In the genomic region with DNA sequence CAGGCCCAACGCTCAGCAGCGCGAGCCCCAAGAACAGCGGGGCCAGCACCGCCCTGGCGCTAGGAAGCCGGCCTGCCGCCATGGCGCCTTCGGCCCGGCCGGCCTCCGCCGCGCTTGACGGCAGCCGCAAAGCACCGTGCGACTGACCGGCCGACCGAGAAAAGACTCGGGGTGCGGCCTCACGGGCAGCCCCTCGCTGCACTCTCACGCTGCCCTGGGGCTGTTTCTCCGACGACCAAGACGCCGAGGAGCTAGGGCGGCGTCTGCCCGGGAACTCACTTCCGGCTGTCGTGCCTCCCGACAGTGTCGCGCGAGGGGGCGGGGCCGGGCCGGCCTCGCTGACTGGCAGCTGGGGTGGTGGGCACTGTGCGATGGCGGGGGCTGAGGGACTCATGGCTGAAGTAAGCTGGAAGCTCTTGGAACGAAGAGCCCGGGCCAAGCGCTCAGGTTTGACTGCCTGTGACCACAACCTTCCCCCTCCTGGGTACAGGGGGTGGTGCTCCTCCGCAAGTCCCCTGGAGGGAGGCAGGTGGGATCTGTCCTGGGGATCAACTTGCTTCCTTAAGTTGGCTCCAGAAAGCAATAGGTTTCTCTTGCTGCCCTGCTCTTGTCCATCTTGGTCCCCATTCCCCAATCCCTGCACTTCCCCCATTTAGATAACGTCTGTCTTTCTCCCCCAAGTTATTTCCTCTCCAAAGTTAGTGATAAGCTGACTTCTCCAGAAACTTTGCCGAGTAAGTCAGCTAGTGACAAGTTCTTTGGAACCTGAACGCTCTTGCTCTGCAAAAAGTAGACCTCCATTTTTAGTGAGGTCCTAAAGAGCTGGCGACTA, we compare ENCODE assay signal across 8 mouse cellular contexts. TPM values are rescaled to one million over a fixed set of nuclear protein-coding genes. Genes with fewer than 3 reads are reported as not detected.
A peak's percentile ranks its signal among the peaks of the same experiment; 100 is the strongest.
DNase-seq lines count a peak whose midpoint lies in the region; ATAC-seq lines count a peak whose summit lies in the region.

A gene (minus strand): TSS at position 265 of the 832 bp plus-strand sequence.
A gene (plus strand): TSS at position 303 of the 832 bp plus-strand sequence.

- H3K9ac ChIP-seq in forebrain, embryonic 11.5 days (ENCODE audit: low read length), result peak within 1 kb of the TSS; percentile 96
- peak within 1 kb of the TSS; percentile 96 for H3K9ac ChIP-seq in heart, embryonic 16.5 days (ENCODE audit: low read length)
- peak within 1 kb of the TSS; percentile 80 for H3K9ac ChIP-seq in liver, embryonic 15.5 days
- H3K9ac ChIP-seq in neural tube, embryonic 12.5 days, result peak within 1 kb of the TSS; percentile 92

- no peaks in the 10 kb centered on the region for H3K9me3 ChIP-seq in forebrain, embryonic 11.5 days (ENCODE audit: control insufficient read depth, low read length)
- no peaks in the 10 kb centered on the region for H3K9me3 ChIP-seq in heart, embryonic 16.5 days (replicated peaks; ENCODE audit: control insufficient read depth, low read length)
- H3K9me3 ChIP-seq in liver, embryonic 15.5 days (replicated peaks), result no peaks in the 10 kb centered on the region
- no peaks in the 10 kb centered on the region for H3K9me3 ChIP-seq in neural tube, embryonic 12.5 days

- no peaks in the 10 kb centered on the region; the same call in 1 of the 2 replicates for H3K4me1 ChIP-seq in forebrain, embryonic 11.5 days (replicated peaks; ENCODE audit: control insufficient read depth, insufficient read depth, low read length)
- peaks cover 20% of the 10 kb centered on the region for H3K4me1 ChIP-seq in heart, embryonic 16.5 days (ENCODE audit: control insufficient read depth, insufficient read depth, low read length)
- peaks cover 23% of the 10 kb centered on the region for H3K4me1 ChIP-seq in liver, embryonic 15.5 days (replicated peaks)
- peaks cover 10% of the 10 kb centered on the region for H3K4me1 ChIP-seq in neural tube, embryonic 12.5 days

- ATAC-seq in forebrain, embryonic 11.5 days (replicated peaks; ENCODE audit: low FRiP score), result peak; percentile 99
- ATAC-seq in heart, embryonic 16.5 days (replicated peaks; ENCODE audit: extremely low read depth, insufficient read depth, low FRiP score), result peak; percentile 93
- peak; percentile 92 for ATAC-seq in liver, embryonic 15.5 days (ENCODE audit: insufficient read depth)
- ATAC-seq in neural tube, embryonic 12.5 days (ENCODE audit: low FRiP score, low read depth), result peak; percentile 98

- peak within 1 kb of the TSS; percentile 84 for H3K4me3 ChIP-seq in forebrain, embryonic 11.5 days (ENCODE audit: low read depth, low read length)
- H3K4me3 ChIP-seq in heart, embryonic 16.5 days (ENCODE audit: low read length), result peak within 1 kb of the TSS; percentile 91
- peak within 1 kb of the TSS; percentile 90 for H3K4me3 ChIP-seq in liver, embryonic 15.5 days (replicated peaks)
- peak within 1 kb of the TSS; percentile 94 for H3K4me3 ChIP-seq in neural tube, embryonic 12.5 days

- H3K27me3 ChIP-seq in forebrain, embryonic 11.5 days (ENCODE audit: control insufficient read depth, insufficient read depth, low read length), result no peaks in the 10 kb centered on the region
- no peaks in the 10 kb centered on the region for H3K27me3 ChIP-seq in heart, embryonic 16.5 days (ENCODE audit: control insufficient read depth, insufficient read depth, low read length)
- H3K27me3 ChIP-seq in liver, embryonic 15.5 days, result no peaks in the 10 kb centered on the region
- H3K27me3 ChIP-seq in neural tube, embryonic 12.5 days (replicated peaks), result no peaks in the 10 kb centered on the region

- peak within 1 kb of the TSS; percentile 92 for H3K27ac ChIP-seq in forebrain, embryonic 11.5 days (ENCODE audit: low read depth, low read length)
- H3K27ac ChIP-seq in heart, embryonic 16.5 days (ENCODE audit: low read length), result peak within 1 kb of the TSS; percentile 98
- peak within 1 kb of the TSS; percentile 95 for H3K27ac ChIP-seq in liver, embryonic 15.5 days (replicated peaks)
- H3K27ac ChIP-seq in neural tube, embryonic 12.5 days, result peak within 1 kb of the TSS; percentile 93

- H3K36me3 ChIP-seq in forebrain, embryonic 11.5 days (ENCODE audit: control insufficient read depth, insufficient read depth, low read length), result no peaks in the 10 kb centered on the region; the same call in 1 of the 2 replicates
- peaks cover 5% of the 10 kb centered on the region; the same call in 1 of the 2 replicates for H3K36me3 ChIP-seq in heart, embryonic 16.5 days (ENCODE audit: control insufficient read depth, insufficient read depth)
- peaks cover 9% of the 10 kb centered on the region for H3K36me3 ChIP-seq in liver, embryonic 15.5 days (replicated peaks)
- H3K36me3 ChIP-seq in neural tube, embryonic 12.5 days, result peaks cover 6% of the 10 kb centered on the region; the same call in 1 of the 2 replicates

- under 1% methylated on average over 54 of the region's 54 CpGs for WGBS in forebrain, embryonic 11.5 days
- WGBS in heart, embryonic 16.5 days, result under 1% methylated on average over 54 of the region's 54 CpGs
- WGBS in liver, embryonic 15.5 days (ENCODE audit: insufficient replicate concordance), result under 1% methylated on average over 54 of the region's 54 CpGs
- WGBS in neural tube, embryonic 12.5 days, result under 1% methylated on average over 54 of the region's 54 CpGs

- peak within 1 kb of the TSS; percentile 56 for H3K4me2 ChIP-seq in forebrain, embryonic 11.5 days (ENCODE audit: low read depth, low read length, severe bottlenecking)
- peak within 1 kb of the TSS; percentile 94 for H3K4me2 ChIP-seq in heart, embryonic 16.5 days (ENCODE audit: low read depth, low read length)
- H3K4me2 ChIP-seq in liver, embryonic 15.5 days, result peak within 1 kb of the TSS; percentile 83
- H3K4me2 ChIP-seq in neural tube, embryonic 12.5 days (replicated peaks), result peak within 1 kb of the TSS; percentile 85

- peak; percentile 74 to 87 for DNase-seq in CD8-positive naive resting alpha-beta T cell, adult 2 months (ENCODE audit: low read depth in 2 of 2, low spot score in 2 of 2)
- DNase-seq in c-Kit-positive CD71-negative TER-119-negative erythroid progenitor cells, embryonic 14.5 days (ENCODE audit: low read depth), result peak; percentile 70
- peak; percentile 96 for DNase-seq in forebrain, embryonic 11.5 days (ENCODE audit: low spot score)
- peak; percentile 90 to 97 for DNase-seq in kidney, postnatal 36 days
- DNase-seq in telencephalon, adult 2 months (ENCODE audit: low read depth, low spot score), result peak; percentile 55

RNA-seq across cellular contexts. Expression of the first gene that starts in this region (rescaled TPM):
- polyA plus RNA-seq in forebrain, embryonic 11.5 days (2014; fragmentation: Nextera tagmentation; extraction: Ambion mirVana), result 85.7 and 86.1 TPM in 2 replicates
- polyA plus RNA-seq in heart, embryonic 16.5 days (2015; fragmentation: Nextera tagmentation; extraction: Ambion mirVana), result 64.7 and 68.4 TPM in 2 replicates
- 22.6 and 23.1 TPM in 2 replicates for polyA plus RNA-seq in liver, embryonic 15.5 days (2015; fragmentation: Nextera tagmentation; extraction: Ambion mirVana)
- polyA plus RNA-seq in neural tube, embryonic 12.5 days (2016; fragmentation: Nextera tagmentation; extraction: Ambion mirVana), result 119 and 126 TPM in 2 replicates

RNA-seq across cellular contexts. Expression of the second gene that starts in this region (rescaled TPM):
- 39.0 and 51.9 TPM in 2 replicates for polyA plus RNA-seq in forebrain, embryonic 11.5 days (2014; fragmentation: Nextera tagmentation; extraction: Ambion mirVana)
- polyA plus RNA-seq in heart, embryonic 16.5 days (2015; fragmentation: Nextera tagmentation; extraction: Ambion mirVana), result 42.2 and 43.3 TPM in 2 replicates
- polyA plus RNA-seq in liver, embryonic 15.5 days (2015; fragmentation: Nextera tagmentation; extraction: Ambion mirVana), result 11.4 and 11.7 TPM in 2 replicates
- polyA plus RNA-seq in neural tube, embryonic 12.5 days (2016; fragmentation: Nextera tagmentation; extraction: Ambion mirVana), result 38.3 and 39.7 TPM in 2 replicates

Comparison
In these comparisons a context has a peak if more than half of its experiments do, and no peak if none do; other contexts are left out.
1. Peak in every context shown above with its lines: DNase-seq, ATAC-seq, H3K4me3 ChIP-seq and H3K27ac ChIP-seq.